Comparison of ENCODE assay signal across 9 mouse cellular contexts in the genomic region with DNA sequence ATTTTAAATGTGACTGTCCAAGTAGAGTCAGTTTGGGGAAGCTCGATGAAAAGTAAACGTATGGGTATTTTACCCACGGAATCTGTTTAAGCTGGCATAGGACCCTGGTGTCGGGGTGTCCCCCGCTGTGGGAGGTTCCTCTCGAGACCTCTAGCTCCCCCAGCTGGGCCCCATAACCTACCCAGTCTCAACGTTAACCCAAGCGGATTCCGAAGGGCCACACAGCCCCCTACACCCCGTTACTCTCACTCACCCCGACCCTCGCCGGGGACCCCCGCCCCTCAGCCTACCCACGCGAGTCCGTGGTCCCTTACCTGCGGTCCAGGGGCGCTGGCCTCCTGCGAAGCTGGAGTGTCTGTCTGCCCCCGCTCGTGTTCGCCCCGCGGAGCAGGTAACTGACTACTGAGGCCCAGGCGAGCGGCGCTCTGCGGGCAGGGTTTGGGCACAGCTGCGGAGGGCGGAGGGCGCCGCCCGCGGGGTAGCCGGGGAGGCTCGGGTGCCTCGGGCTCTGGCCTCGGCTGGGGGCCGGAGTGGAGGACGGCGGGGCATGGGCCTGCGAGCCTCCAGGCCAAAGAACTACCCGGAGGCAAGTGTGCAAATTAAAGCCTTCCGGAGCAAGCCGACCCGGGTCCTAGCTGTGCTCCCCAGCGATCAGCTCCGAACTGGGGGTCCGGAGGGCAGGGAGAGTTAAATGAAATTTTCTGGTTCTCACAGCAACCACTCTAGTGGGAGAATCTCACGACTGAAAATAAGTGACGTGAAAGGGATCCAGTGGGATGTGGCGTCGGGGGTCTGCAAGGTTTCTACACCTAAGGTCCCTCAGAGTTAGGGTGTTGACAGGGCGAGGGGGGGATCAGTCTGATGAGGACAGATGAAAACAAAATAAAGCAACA.
DNase-seq lines count a peak whose midpoint lies in the region; ATAC-seq and TF ChIP-seq lines count a peak whose summit lies in the region.
"Had no signal": no experiment of that assay in that cellular context is flagged by ENCODE, and none has a peak within 500 bp of the region (broad histone marks: within the 10 kb centered on the region; RNA-seq: fewer than 3 reads in every experiment).

No protein-coding gene starts in this region.

- H3K9me3 ChIP-seq in hindbrain, postnatal 0 days (ENCODE audit: low read length) = no peaks in the 10 kb centered on the region
- no peaks in the 10 kb centered on the region; the same call in 1 of the 2 replicates for H3K9me3 ChIP-seq in midbrain, embryonic 11.5 days (ENCODE audit: control insufficient read depth, low read length)

- H3K9ac ChIP-seq in hindbrain, postnatal 0 days (replicated peaks; ENCODE audit: low read length) = no peak overlapping the region
- 0 out of 2 replicates have a peak overlapping the region, but pooled peaks have one; percentile 25 for H3K9ac ChIP-seq in midbrain, embryonic 11.5 days (ENCODE audit: low read length)

- no peak for ATAC-seq in cerebellum, adult (ENCODE audit: insufficient number of reproducible peaks, low FRiP score, low TSS enrichment)
- ATAC-seq in hindbrain, postnatal 0 days = peak; percentile 43; the same call in 1 of the 2 replicates
- ATAC-seq in midbrain, embryonic 11.5 days (ENCODE audit: low FRiP score) = peak; percentile 49

- peak overlapping the region; percentile 99 for H3K4me2 ChIP-seq in hindbrain, postnatal 0 days (ENCODE audit: low read depth, low read length)
- peak overlapping the region; percentile 88 for H3K4me2 ChIP-seq in midbrain, embryonic 11.5 days

- H3K27me3 ChIP-seq in hindbrain, postnatal 0 days (ENCODE audit: insufficient read depth, low read length) = peaks cover 10% of the 10 kb centered on the region
- H3K27me3 ChIP-seq in midbrain, embryonic 11.5 days (ENCODE audit: control insufficient read depth, insufficient read depth, low read length) = peaks cover 28% of the 10 kb centered on the region

- 8% methylated on average over 54 of the region's 55 CpGs for WGBS in hindbrain, postnatal 0 days
- WGBS in midbrain, embryonic 11.5 days = 8% methylated on average over 54 of the region's 55 CpGs

- no peak for TF ChIP-seq CTCF in hindbrain, postnatal 0 days (IDR thresholded peaks at IDR 0.05; ENCODE audit: low read depth)

- H3K4me1 ChIP-seq in hindbrain, postnatal 0 days (ENCODE audit: insufficient read depth, low read length) = no peaks in the 10 kb centered on the region
- H3K4me1 ChIP-seq in midbrain, embryonic 11.5 days (ENCODE audit: control insufficient read depth, insufficient read depth, low read length) = peaks cover 12% of the 10 kb centered on the region

- H3K36me3 ChIP-seq in hindbrain, postnatal 0 days (ENCODE audit: insufficient read depth, low read length) = no peaks in the 10 kb centered on the region
- no peaks in the 10 kb centered on the region for H3K36me3 ChIP-seq in midbrain, embryonic 11.5 days (ENCODE audit: control insufficient read depth, insufficient read depth, low read length)

- peak; percentile 9 to 16 for DNase-seq in cerebellum, postnatal 25 days
- DNase-seq in R1 (ENCODE audit: low read depth, low spot score) = peak; percentile 24
- DNase-seq in hindbrain, postnatal 0 days (ENCODE audit: low spot score) = no peak
- DNase-seq in midbrain, embryonic 11.5 days (ENCODE audit: low spot score, missing footprints) = peak; percentile 91
- DNase-seq in adrenal gland, postnatal 14 days = no peak
- no peak for DNase-seq in frontal cortex, postnatal 10 days (ENCODE audit: low spot score in 2 of 2)
- DNase-seq in lung, postnatal 4 days = no peak

- no peak overlapping the region for H3K27ac ChIP-seq in hindbrain, postnatal 0 days
- no peak overlapping the region for H3K27ac ChIP-seq in midbrain, embryonic 11.5 days (ENCODE audit: low read depth, low read length)

- H3K4me3 ChIP-seq in hindbrain, postnatal 0 days (ENCODE audit: low read length) = peak overlapping the region; percentile 63
- H3K4me3 ChIP-seq in midbrain, embryonic 11.5 days (ENCODE audit: low read depth, low read length) = peak overlapping the region; percentile 48
- H3K4me3 ChIP-seq: myocyte had no signal

Comparison
In these comparisons a context has a peak if more than half of its experiments do, and no peak if none do; other contexts are left out.
1. DNase-seq: peak in cerebellum, postnatal 25 days (2 of 2), R1 (single experiment) and midbrain, embryonic 11.5 days (single experiment); none in hindbrain, postnatal 0 days (single experiment), adrenal gland, postnatal 14 days (single experiment), frontal cortex, postnatal 10 days (0 of 2) and lung, postnatal 4 days (0 of 2).